Mouse (Mus musculus) kidney, embryonic 14.5 days (tissue): ENCODE data around the gene Olfr1258. TPM values are rescaled to one million over a fixed set of nuclear protein-coding genes. Genes with fewer than 3 reads are reported as not detected.
"Not testable (repeated sequence)": the region's sequence is repeated elsewhere in the genome, so short reads cannot be mapped to it uniquely, and the experiment has no call there.

Experiments used
- ATAC-seq: fragments of 200-750 bp; cut with Nextera tagmentation; 2 replicates; pipeline ENCODE4 v1.8.0; 2017; ENCODE audit warnings: moderate number of reproducible peaks, mild to moderate bottlenecking, moderate TSS enrichment, moderate library complexity; ENCODE audit not compliant: low FRiP score, low TSS enrichment
- H3K27ac ChIP-seq: fragments of 300-500 bp; sonication (generic); 2 replicates; pipeline ENCODE4 v1.5.1; 2014; ENCODE audit warnings: low read depth, mild to moderate bottlenecking, low read length, moderate library complexity, mixed read lengths
- H3K27me3 ChIP-seq: fragments of 300-500 bp; sonication (generic); 2 replicates; pipeline ENCODE4 v1.6.1; 2014; ENCODE audit warnings: mild to moderate bottlenecking, low read length; ENCODE audit not compliant: control insufficient read depth, insufficient read depth
- H3K36me3 ChIP-seq: fragments of 300-500 bp; sonication (generic); 2 replicates; pipeline ENCODE4 v1.6.1; 2014; ENCODE audit warnings: low read length, mixed read lengths; ENCODE audit not compliant: control insufficient read depth, insufficient read depth
- H3K4me1 ChIP-seq: fragments of 300-500 bp; sonication (generic); 2 replicates; pipeline ENCODE4 v1.6.1; 2014; ENCODE audit warnings: low read length, mixed read lengths; ENCODE audit not compliant: control insufficient read depth, insufficient read depth
- H3K4me2 ChIP-seq: fragments of 300-500 bp; sonication (generic); replicated peaks from 2 replicates; pipeline ENCODE4 v1.6.1; 2014; ENCODE audit warnings: low read depth, mild to moderate bottlenecking, low read length
- H3K4me3 ChIP-seq: fragments of 300-500 bp; sonication (generic); 2 replicates; pipeline ENCODE4 v1.5.1; 2014; ENCODE audit warnings: mild to moderate bottlenecking, low read length
- H3K9ac ChIP-seq: fragments of 300-500 bp; sonication (generic); 2 replicates; pipeline ENCODE4 v1.6.1; 2014; ENCODE audit warnings: low read depth, mild to moderate bottlenecking, low read length, moderate library complexity
- H3K9me3 ChIP-seq: fragments of 300-500 bp; sonication (generic); 2 replicates; pipeline ENCODE4 v1.6.1; 2016; ENCODE audit warnings: low read length; ENCODE audit not compliant: control insufficient read depth
- WGBS: fragments of 180-500 bp; shearing (Covaris S2); extraction: QIAGEN DNeasy Blood & Tissue Kit; methylation state at CpG from one replicate; pipeline ENCODE4 v1.1.7; 2014; 5-methylcytosine and 5-hydroxymethylcytosine counted together
- polyA plus RNA-seq: library from polyadenylated mRNA; unstranded; fragments of >200 nt; fragmentation: Nextera tagmentation; extraction: Ambion mirVana; gene quantifications from 2 replicates; pipeline ENCODE4 v1.2.1, GENCODE M21; 2014

The Olfr1258 gene
- not detected in 2 replicates for polyA plus RNA-seq

DNA sequence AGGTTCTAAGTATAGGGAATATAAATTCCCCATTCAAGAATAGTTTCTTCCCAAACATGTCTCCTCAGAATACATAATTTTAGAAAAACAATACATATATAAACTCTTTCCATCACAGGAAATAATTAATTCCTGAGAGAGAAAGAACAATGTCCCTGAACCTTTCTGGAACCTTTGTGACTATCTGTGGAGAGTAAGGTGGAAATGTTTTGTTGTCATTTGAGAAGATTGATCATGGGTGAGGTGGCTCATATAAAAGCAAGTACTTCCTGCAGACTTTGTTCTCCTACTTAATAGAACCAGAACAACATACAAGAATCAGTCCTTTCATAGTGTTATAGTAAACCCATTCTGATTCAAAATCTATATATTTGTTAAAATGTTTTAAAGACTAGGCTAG lies at the start of gene Olfr1258:
Gene Olfr1258 (plus strand): TSS at position 301 of the 400 bp plus-strand sequence.
- Histone ChIP-seq H3K36me3 (no peaks in the 10 kb centered on the region), H3K9me3 (no peaks in the 10 kb centered on the region), H3K4me2 (no peak within 1 kb of the TSS), H3K4me3 (no peak within 1 kb of the TSS), H3K27me3 (no peaks in the 10 kb centered on the region), H3K4me1 (no peaks in the 10 kb centered on the region), H3K27ac (no peak within 1 kb of the TSS), H3K9ac (no peak within 1 kb of the TSS)
- ATAC-seq: no peak

DNA sequence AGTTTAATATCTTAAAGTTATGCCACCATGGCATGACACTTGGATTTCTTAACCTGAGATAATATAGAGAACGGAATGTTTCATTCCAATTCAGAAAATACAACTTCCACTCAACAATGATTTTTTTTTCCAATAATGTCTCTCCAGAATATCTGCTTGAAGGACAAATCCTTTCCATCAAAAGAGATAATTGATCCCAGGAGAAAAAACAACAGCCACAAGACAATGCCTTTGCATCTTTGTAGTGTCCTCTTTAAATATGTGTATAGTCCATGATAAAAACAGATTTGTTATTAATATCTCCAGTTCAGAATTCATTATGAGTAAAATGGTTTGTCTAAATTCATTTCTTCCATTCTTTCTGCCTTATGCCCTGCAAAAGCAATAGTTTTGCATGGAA lies 49.0 kb upstream of the Olfr1258 start, which contains the start of gene Olfr1257:
Gene Olfr1257 (plus strand): TSS at position 301 of the 400 bp plus-strand sequence.
- Histone ChIP-seq H3K4me3 (no peak within 1 kb of the TSS), H3K27me3 (no peaks in the 10 kb centered on the region), H3K4me2 (no peak within 1 kb of the TSS), H3K9me3 (no peaks in the 10 kb centered on the region), H3K9ac (no peak within 1 kb of the TSS), H3K4me1 (no peaks in the 10 kb centered on the region), H3K36me3 (no peaks in the 10 kb centered on the region), H3K27ac (no peak within 1 kb of the TSS)
- WGBS: 93% methylated on average over 1 of the region's 1 CpGs
- no peak for ATAC-seq

DNA sequence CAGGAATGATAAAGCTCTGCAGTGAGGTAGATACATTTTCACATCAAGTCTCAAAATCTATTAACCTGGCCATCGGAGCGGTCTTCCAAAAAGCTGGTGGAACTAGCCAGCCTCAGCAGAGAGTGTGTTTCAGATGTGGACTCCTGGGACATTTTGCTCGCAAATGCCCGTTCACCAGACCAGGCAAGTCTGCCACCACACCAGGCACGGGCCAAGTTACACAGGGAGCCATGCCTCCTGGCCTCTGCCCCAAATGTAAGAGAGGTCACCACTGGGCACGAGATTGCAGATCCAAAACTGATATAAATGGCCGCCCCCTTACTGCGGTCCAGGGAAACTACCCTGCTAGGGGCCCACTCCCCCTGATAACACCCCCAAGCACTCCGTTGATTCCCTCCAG lies 14.5 kb upstream of the Olfr1258 start:
- H3K27ac ChIP-seq, H3K27me3 ChIP-seq, H3K4me3 ChIP-seq, H3K4me2 ChIP-seq, H3K4me1 ChIP-seq, ATAC-seq, H3K36me3 ChIP-seq, H3K9me3 ChIP-seq, H3K9ac ChIP-seq: not testable (repeated sequence)
- WGBS: 92% methylated on average over 9 of the region's 9 CpGs

DNA sequence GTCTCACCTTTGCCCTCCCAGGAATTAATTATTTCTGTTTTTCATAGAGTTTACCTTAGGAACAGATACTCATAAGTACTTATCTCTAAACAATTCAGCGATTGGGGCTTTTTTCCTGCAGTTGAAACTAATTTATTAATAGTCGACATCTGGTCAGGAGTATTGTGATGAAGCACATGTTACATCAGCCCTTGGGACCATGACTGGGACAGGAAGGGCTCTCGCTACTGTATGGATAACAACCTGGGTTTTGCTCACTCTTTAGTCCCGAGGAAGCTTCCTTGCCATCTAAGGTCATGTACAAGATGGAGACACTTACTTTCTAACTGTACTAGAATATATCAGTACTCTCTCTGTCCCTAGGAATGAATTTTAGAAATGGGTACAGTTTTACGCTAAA lies 21.5 kb downstream of the Olfr1258 start, which contains the start of gene Olfr1259:
Gene Olfr1259 (minus strand): TSS at position 101 of the 400 bp plus-strand sequence.
- no peak within 1 kb of the TSS for H3K27ac ChIP-seq
- H3K27me3 ChIP-seq: no peaks in the 10 kb centered on the region
- no peaks in the 10 kb centered on the region for H3K4me1 ChIP-seq
- WGBS: 80% methylated on average over 5 of the region's 5 CpGs
- H3K9ac ChIP-seq: no peak within 1 kb of the TSS
- H3K4me2 ChIP-seq: no peak within 1 kb of the TSS
- no peak for ATAC-seq
- no peaks in the 10 kb centered on the region for H3K9me3 ChIP-seq
- no peaks in the 10 kb centered on the region for H3K36me3 ChIP-seq
- no peak within 1 kb of the TSS for H3K4me3 ChIP-seq

DNA sequence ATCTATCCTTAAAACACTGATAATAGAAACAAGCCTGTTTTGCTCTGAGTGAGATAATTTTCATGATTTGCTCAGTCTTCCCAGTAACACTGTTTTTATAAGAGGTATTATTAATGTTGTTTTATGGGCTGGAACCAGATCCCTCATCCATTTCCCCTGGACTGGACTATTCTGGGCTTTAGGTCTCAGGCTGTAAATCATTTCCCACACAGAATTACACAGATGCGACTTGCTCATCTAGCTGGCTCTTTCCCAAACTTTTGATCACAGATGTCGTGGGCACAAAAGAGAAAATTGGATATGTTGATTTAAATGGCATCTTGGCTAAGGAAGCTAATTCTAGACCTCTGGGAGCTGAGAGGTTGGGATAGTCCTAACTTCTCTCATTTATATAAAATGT lies 47.1 kb downstream of the Olfr1258 start, which contains the start of gene Olfr1260:
Gene Olfr1260 (plus strand): TSS at position 157 of the 400 bp plus-strand sequence.
- Histone ChIP-seq H3K27me3 (no peaks in the 10 kb centered on the region), H3K36me3 (no peaks in the 10 kb centered on the region), H3K4me1 (no peaks in the 10 kb centered on the region), H3K9ac (no peak within 1 kb of the TSS), H3K4me3 (no peak within 1 kb of the TSS), H3K27ac (no peak within 1 kb of the TSS), H3K4me2 (no peak within 1 kb of the TSS), H3K9me3 (no peaks in the 10 kb centered on the region)
- ATAC-seq: peak; percentile 90; the same call in 1 of the 2 replicates
- WGBS: 13% methylated on average over 2 of the region's 2 CpGs

DNA sequence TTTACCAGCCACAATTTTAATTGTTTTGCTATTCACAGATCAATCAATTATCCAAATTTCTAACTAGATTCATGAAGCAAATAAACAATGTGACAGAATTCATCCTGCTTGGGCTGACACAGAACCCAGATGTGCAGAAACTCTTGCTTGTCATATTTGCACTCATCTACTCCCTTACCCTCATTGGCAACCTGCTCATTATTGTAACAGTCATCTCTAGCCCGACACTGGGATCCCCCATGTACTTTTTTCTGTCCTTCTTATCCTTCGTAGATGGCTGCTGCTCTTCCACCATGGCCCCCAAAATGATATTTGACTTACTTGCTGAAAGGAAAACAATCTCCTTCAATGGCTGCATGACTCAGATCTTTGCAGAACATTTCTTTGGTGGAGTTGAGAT lies 50.6 kb downstream of the Olfr1258 start:
- no peak for ATAC-seq
- H3K27ac ChIP-seq: no peak overlapping the region
- no peaks in the 10 kb centered on the region for H3K27me3 ChIP-seq
- 93% methylated on average over 2 of the region's 2 CpGs for WGBS
- H3K36me3 ChIP-seq: no peaks in the 10 kb centered on the region
- no peaks in the 10 kb centered on the region for H3K4me1 ChIP-seq
- no peak overlapping the region for H3K4me2 ChIP-seq
- no peak overlapping the region for H3K4me3 ChIP-seq
- H3K9me3 ChIP-seq: no peaks in the 10 kb centered on the region
- no peak overlapping the region for H3K9ac ChIP-seq

Other genes with a start within 250 kb of the Olfr1258 start
- not detected in 2 replicates for gene Olfr1252, start 202.3 kb upstream of the Olfr1258 start, polyA plus RNA-seq
- not detected in 2 replicates for gene Olfr1253, start 170.2 kb upstream of the Olfr1258 start, polyA plus RNA-seq
- not detected in 2 replicates for gene Olfr1254, start 133.7 kb upstream of the Olfr1258 start, polyA plus RNA-seq
- gene Olfr1255, start 115.3 kb upstream of the Olfr1258 start, polyA plus RNA-seq: not detected in 2 replicates
- not detected in 2 replicates for gene Olfr1256, start 85.8 kb upstream of the Olfr1258 start, polyA plus RNA-seq
- gene Olfr48, start 79.1 kb upstream of the Olfr1258 start, polyA plus RNA-seq: not detected in 2 replicates
- not detected in 2 replicates for gene Olfr1257, start 48.9 kb upstream of the Olfr1258 start, polyA plus RNA-seq
- not detected in 2 replicates for gene Olfr1259, start 21.4 kb downstream of the Olfr1258 start, polyA plus RNA-seq
- gene Olfr1260, start 47.0 kb downstream of the Olfr1258 start, polyA plus RNA-seq: not detected in 2 replicates
- gene Olfr1261, start 63.9 kb downstream of the Olfr1258 start, polyA plus RNA-seq: not detected in 2 replicates
- not detected in 2 replicates for gene Olfr1262, start 72.8 kb downstream of the Olfr1258 start, polyA plus RNA-seq
- not detected in 2 replicates for gene Olfr1263, start 84.8 kb downstream of the Olfr1258 start, polyA plus RNA-seq
- not detected in 2 replicates for gene Olfr1264, start 98.3 kb downstream of the Olfr1258 start, polyA plus RNA-seq
- gene Olfr1265, start 108.0 kb downstream of the Olfr1258 start, polyA plus RNA-seq: not detected in 2 replicates
- not detected in 2 replicates for gene Olfr140, start 136.3 kb downstream of the Olfr1258 start, polyA plus RNA-seq
- not detected in 2 replicates for gene Olfr1269, start 194.1 kb downstream of the Olfr1258 start, polyA plus RNA-seq
- not detected in 2 replicates for gene Olfr32, start 215.0 kb downstream of the Olfr1258 start, polyA plus RNA-seq
- gene Olfr1270, start 225.8 kb downstream of the Olfr1258 start, polyA plus RNA-seq: not detected in 2 replicates